Mouse (Mus musculus) adrenal gland, adult 18-20 months (tissue): ENCODE results near the gene Mtmr1. TPM values are rescaled to one million over a fixed set of nuclear protein-coding genes. Genes with fewer than 3 reads are reported as not detected.

Experiments
- DNase-seq, 2 experiments: peaks; one replicate each; pipeline ENCODE4 v3.0.0; 2021 to 2022; ENCODE audit warnings: low spot score in 2 of 2
- total RNA-seq, 2 experiments: library from RNA; stranded (reverse); gene quantifications; 1 replicate in 1 of 2; 2 replicates in 1 of 2; pipeline ENCODE4 v1.2.3; 2021

The Mtmr1 gene
- total RNA-seq, 2 experiments from 2014 or later: 23.0 to 32.3 TPM

DNA sequence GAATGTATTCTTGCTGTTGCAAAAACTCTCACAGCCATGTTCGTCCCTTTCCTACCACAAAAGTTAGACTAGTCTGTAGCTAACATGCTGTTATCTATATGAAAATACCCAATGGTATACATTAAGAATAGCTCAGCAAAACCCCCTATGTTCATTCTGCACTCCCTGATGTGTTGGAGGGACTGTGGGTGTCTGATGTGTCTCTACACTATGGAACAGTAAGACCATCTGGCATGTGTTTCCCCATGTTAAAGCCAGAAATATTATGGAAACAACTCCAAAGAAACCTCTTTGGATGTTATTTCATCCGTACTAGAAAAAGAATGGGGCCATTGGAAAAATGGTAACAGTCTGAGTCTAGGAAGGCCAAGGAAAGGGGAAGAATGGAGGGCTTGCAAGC is 71.0 kb downstream of the Mtmr1 start:
- no peak for DNase-seq

GRCm38 (mm10) chrX:71439473-71439872 is 74.9 kb downstream of the Mtmr1 start:
- DNase-seq: no peak

DNA sequence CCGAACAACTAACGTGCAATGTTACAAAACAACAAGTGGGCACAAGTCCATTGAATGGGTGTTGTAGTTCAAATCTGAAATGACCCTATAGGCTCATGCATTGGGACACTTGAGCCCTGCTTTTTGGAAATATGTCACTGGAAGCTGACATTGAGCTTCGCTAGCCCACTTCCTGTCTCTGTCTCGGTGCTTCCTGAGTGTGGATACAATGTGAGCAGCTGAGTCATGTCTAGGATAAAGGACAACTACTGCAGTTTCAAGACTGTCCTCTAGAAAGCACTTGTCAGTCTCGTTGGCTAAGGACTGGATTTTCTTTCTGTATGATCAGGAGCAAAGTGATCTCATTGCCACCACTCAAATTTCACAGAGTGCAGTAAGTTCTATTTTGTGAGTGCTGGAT is 78.4 kb downstream of the Mtmr1 start:
- no peak for DNase-seq

- no peak for DNase-seq
Observed at GRCm38 (mm10) chrX:71456078-71456737, 91.6 kb downstream of the Mtmr1 start.

DNA sequence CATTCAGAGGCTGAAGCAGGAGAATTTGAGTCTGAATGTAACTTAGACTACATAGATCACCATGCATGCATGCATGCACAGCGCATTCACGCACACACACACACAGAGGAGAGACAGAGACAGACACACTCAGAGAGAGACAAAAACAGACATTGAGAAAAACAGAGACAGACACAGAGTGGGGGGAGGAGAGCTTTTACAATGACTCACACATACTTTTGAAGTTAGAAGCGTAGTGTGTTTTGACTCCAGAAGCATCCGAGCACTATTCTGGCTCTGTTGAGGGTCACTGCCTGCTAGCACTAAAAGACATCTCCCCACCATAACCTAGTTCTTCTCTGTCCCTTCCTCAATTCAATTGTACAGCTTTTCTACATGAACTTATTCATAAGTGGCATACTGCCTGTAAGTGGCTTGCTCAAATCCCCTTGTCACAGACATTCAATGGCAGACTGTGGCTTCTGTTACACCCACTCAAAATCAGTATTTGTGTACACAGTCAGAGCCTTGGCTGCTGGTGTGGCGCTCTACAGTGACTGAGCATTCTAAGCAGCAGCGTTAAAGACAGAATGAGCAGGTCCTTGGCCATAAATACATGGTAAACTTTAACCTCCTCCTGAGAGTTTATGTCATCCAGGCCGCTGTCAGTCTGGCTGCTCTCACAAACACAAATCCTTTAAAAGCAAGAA is 99.7 kb downstream of the Mtmr1 start:
- DNase-seq: no peak

DNA sequence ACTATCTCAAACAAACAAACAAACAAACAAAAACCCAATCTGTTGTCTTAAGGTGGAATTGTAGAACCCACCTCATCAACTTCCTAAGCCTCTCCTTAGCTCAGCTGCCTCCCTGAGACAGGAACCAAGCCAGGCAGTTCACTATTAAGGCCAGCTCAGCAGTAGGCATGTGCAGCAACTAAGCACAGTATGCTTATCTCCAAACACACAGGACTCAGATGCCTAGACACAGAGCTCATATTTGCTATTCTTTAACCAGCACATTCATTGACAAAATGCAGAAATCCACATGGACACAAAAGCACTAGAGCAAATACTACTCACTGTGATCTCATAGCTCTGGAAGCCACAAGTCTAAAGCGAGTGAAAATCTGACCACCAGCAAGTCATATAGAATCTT is 100.9 kb downstream of the Mtmr1 start:
- DNase-seq: no peak

DNA sequence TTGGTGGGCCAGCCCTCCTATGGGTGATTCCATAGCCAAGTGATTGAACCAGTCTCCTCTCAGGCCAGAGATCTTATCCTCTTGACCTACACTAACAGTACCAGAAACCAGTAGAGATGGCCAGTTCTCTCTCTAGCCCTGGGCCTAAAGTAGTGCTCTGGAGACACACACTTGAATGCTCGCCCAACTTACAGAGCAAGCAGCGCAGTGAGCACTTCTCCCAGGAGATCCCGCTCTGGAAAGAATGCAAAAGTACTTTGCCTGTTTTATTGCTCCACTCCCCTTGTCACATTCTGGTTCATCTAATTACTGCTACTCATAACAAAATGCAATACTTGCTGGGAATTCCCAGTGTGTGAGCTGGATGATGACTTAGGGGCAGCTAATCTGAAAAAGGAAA is 102.9 kb downstream of the Mtmr1 start:
- DNase-seq: no peak

Other genes with a start within 250 kb of the Mtmr1 start
- gene Mtm1, start 154.0 kb upstream of the Mtmr1 start, total RNA-seq: 10 to 100 TPM in 1 of 2 experiments, 1 to 10 TPM in 1; 9.7 to 17.2 TPM
- gene Cd99l2, start 128.1 kb downstream of the Mtmr1 start, total RNA-seq: 10 to 100 TPM; 84.8 to 90.4 TPM
- 100 to 1,000 TPM; 156 to 178 TPM for gene Hmgb3, start 191.2 kb downstream of the Mtmr1 start, total RNA-seq